Mouse (Mus musculus): ENCODE measurements around the gene Ptges. TPM values are rescaled to one million over a fixed set of nuclear protein-coding genes. Genes with fewer than 3 reads are reported as not detected.

Gene Ptges
- polyA plus RNA-seq, 2 experiments, result 0.10 to 0.19 TPM

DNA sequence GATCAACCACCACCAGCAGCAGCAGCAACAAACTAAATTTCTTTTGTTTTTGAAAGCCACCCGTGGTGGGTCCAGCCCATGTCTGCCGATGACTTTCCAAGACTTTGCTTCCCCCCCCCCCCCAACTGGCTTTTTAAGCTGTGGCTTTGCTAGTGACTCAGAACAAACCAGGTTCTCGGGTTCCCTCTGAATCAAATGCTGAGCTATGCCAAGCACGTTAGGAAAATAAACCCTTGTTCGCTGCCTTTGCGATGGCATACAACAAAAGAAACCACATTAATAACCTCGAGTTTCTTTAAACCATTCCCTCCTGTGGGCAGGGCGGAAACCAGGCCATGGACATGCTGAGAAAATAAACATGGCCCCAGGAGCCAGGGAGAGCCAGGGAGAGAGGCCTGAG, 81.5 kb downstream of the Ptges start:
- Histone ChIP-seq H3K4me1 (replicated peaks; ENCODE audit: control insufficient read depth in 2 of 2, insufficient read depth in 2 of 2, low read length in 1 of 2) (no peaks in the 10 kb centered on the region; a peak in 1 of 4 replicates), H3K4me3 (ENCODE audit: insufficient read depth in 1 of 2, low read depth in 2 of 2, low read length in 2 of 2) (no peak overlapping the region), H3K9me3 (ENCODE audit: control insufficient read depth, low read length) (no peaks in the 10 kb centered on the region), H3K27me3 (ENCODE audit: control insufficient read depth, insufficient read depth, low read length) (peaks cover 30% of the 10 kb centered on the region), H3K27ac (no peak overlapping the region), H3K36me3 (replicated peaks; ENCODE audit: control insufficient read depth, insufficient read depth, low read depth) (no peaks in the 10 kb centered on the region), H3K9ac (replicated peaks) (no peak overlapping the region), H3K4me2 (ENCODE audit: low read depth) (no peak overlapping the region)
- no peak for DNase-seq (ENCODE audit: low read depth in 3 of 3, low spot score in 3 of 3)
- 54% methylated on average over 8 of the region's 8 CpGs for WGBS (ENCODE audit: insufficient replicate concordance)
- no peak for ATAC-seq (ENCODE audit: insufficient read depth)
- TF ChIP-seq CTCF (IDR thresholded peaks at IDR 0.05; ENCODE audit: low read depth) (no peak), EP300 (IDR thresholded peaks at IDR 0.05; ENCODE audit: low read depth) (no peak)

- 36% methylated on average over 6 of the region's 6 CpGs for WGBS (ENCODE audit: insufficient replicate concordance)
- peaks cover 39% of the 10 kb centered on the region for H3K27me3 ChIP-seq (ENCODE audit: control insufficient read depth, insufficient read depth, low read length)
- no peak overlapping the region for H3K27ac ChIP-seq
- no peak for TF ChIP-seq EP300 (IDR thresholded peaks at IDR 0.05; ENCODE audit: low read depth)
- no peak for TF ChIP-seq CTCF (IDR thresholded peaks at IDR 0.05; ENCODE audit: low read depth)
- no peaks in the 10 kb centered on the region for H3K9me3 ChIP-seq (ENCODE audit: control insufficient read depth, low read length)
- H3K4me1 ChIP-seq (replicated peaks; ENCODE audit: control insufficient read depth in 2 of 2, insufficient read depth in 2 of 2, low read length in 1 of 2), result no peaks in the 10 kb centered on the region; a peak in 1 of 4 replicates
- no peak overlapping the region for H3K4me2 ChIP-seq (ENCODE audit: low read depth)
- H3K36me3 ChIP-seq (replicated peaks; ENCODE audit: control insufficient read depth, insufficient read depth, low read depth), result no peaks in the 10 kb centered on the region
- ATAC-seq (ENCODE audit: insufficient read depth) (no peak), DNase-seq (ENCODE audit: low read depth in 3 of 3, low spot score in 3 of 3) (no peak)
- H3K9ac ChIP-seq (replicated peaks), result no peak overlapping the region
- no peak overlapping the region for H3K4me3 ChIP-seq (ENCODE audit: insufficient read depth in 1 of 2, low read depth in 2 of 2, low read length in 2 of 2)
These were observed 82.9 kb downstream of the Ptges start for GRCm38 (mm10) chr2:30846723-30847122.

- Histone ChIP-seq H3K9me3 (ENCODE audit: control insufficient read depth, low read length) (no peaks in the 10 kb centered on the region), H3K27me3 (ENCODE audit: control insufficient read depth, insufficient read depth, low read length) (peaks cover 43% of the 10 kb centered on the region), H3K4me2 (ENCODE audit: low read depth) (no peak overlapping the region), H3K9ac (replicated peaks) (no peak overlapping the region), H3K36me3 (replicated peaks; ENCODE audit: control insufficient read depth, insufficient read depth, low read depth) (no peaks in the 10 kb centered on the region), H3K4me3 (ENCODE audit: insufficient read depth in 1 of 2, low read depth in 2 of 2, low read length in 2 of 2) (no peak overlapping the region), H3K4me1 (replicated peaks; ENCODE audit: control insufficient read depth in 2 of 2, insufficient read depth in 2 of 2, low read length in 1 of 2) (no peaks in the 10 kb centered on the region; a peak in 1 of 4 replicates), H3K27ac (no peak overlapping the region)
- WGBS (ENCODE audit: insufficient replicate concordance), result 75% methylated on average over 8 of the region's 8 CpGs
- DNase-seq (ENCODE audit: low read depth in 3 of 3, low spot score in 3 of 3), result no peak
- no peak for ATAC-seq (ENCODE audit: insufficient read depth)
- TF ChIP-seq CTCF (IDR thresholded peaks at IDR 0.05; ENCODE audit: low read depth) (no peak), EP300 (IDR thresholded peaks at IDR 0.05; ENCODE audit: low read depth) (no peak)
These were observed 83.4 kb downstream of the Ptges start for GRCm38 (mm10) chr2:30846236-30846635.

DNA sequence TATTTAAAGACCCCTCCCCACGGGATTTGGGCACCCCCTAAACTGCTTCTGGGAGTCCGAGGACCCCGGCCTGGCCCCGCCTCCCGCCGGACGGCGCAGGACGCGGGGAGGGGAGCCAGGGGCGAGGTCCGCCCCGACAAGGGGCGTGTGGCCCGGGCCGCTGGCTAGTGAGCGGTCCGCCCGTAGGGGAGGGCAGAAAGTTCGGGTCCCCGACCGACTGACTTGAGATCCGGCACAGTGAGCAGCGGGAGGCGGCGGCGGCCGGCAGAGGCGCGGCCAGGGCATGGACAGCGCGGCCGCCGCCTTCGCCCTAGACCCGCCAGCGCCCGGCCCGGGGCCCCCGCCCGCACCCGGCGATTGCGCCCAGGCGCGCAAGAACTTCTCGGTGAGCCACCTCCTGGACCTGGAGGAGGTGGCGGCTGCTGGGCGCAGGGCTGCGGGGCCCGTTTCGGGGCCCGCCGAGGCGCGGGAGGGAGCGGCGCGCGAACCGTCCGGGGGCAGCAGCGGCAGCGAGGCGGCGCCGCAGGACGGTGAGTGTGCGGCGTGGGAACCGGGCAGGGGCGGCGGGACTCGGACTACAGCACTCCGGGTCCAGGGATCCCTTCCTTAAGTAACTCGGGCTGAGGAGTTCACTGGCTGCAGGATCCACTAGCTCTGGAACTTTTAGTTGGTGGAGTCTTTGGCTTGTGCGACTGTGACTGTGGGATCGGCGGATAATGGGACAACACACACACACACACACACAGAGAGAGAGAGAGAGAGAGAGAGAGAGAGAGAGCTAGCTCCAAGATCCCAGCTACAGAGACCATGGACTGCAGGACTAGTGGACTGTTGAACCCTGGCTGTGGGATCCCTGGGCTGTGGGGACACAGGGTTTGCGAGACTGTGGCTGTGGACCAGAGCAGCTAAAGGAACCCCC, 84.3 kb downstream of the Ptges start:
- Histone ChIP-seq H3K4me1 (replicated peaks; ENCODE audit: control insufficient read depth in 2 of 2, insufficient read depth in 2 of 2, low read length in 1 of 2) (no peaks in the 10 kb centered on the region; a peak in 1 of 4 replicates), H3K4me2 (ENCODE audit: low read depth) (peak overlapping the region; percentile 51), H3K27me3 (ENCODE audit: control insufficient read depth, insufficient read depth, low read length) (peaks cover 43% of the 10 kb centered on the region), H3K27ac (no peak overlapping the region), H3K4me3 (ENCODE audit: insufficient read depth in 1 of 2, low read depth in 2 of 2, low read length in 2 of 2) (peak overlapping the region; percentile 21 to 30), H3K9me3 (ENCODE audit: control insufficient read depth, low read length) (no peaks in the 10 kb centered on the region), H3K9ac (replicated peaks) (no peak overlapping the region), H3K36me3 (replicated peaks; ENCODE audit: control insufficient read depth, insufficient read depth, low read depth) (no peaks in the 10 kb centered on the region)
- DNase-seq (ENCODE audit: low read depth in 3 of 3, low spot score in 3 of 3), result no peak
- no peak for ATAC-seq (ENCODE audit: insufficient read depth)
- 2% methylated on average over 80 of the region's 80 CpGs for WGBS (ENCODE audit: insufficient replicate concordance)
- TF ChIP-seq EP300 (IDR thresholded peaks at IDR 0.05; ENCODE audit: low read depth) (no peak), CTCF (IDR thresholded peaks at IDR 0.05; ENCODE audit: low read depth) (no peak)

DNA sequence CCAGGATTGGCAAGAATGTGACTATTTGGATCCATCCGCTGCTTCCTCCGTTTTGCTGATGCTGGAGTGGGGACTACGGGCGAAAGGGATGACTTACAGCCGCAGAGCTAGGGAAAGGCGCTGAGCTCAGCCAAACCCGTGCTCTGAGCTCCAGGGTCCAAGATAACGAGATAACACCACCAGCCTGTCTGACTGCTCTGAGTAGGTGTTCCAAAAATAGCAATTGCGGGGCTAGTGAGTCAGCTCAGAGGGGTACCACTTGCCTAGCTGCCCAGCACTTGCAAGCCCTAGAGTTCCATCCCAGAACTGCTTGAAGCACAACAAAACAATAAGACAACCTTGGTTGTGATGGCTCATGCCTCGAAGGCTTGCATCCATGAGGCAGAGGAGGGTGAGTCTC, 87.0 kb downstream of the Ptges start:
- no peak overlapping the region for H3K27ac ChIP-seq
- peaks cover 43% of the 10 kb centered on the region for H3K27me3 ChIP-seq (ENCODE audit: control insufficient read depth, insufficient read depth, low read length)
- no peak for DNase-seq (ENCODE audit: low read depth in 3 of 3, low spot score in 3 of 3)
- no peak overlapping the region for H3K4me2 ChIP-seq (ENCODE audit: low read depth)
- no peak overlapping the region for H3K4me3 ChIP-seq (ENCODE audit: insufficient read depth in 1 of 2, low read depth in 2 of 2, low read length in 2 of 2)
- WGBS (ENCODE audit: insufficient replicate concordance), result 34% methylated on average over 10 of the region's 10 CpGs
- H3K36me3 ChIP-seq (replicated peaks; ENCODE audit: control insufficient read depth, insufficient read depth, low read depth), result no peaks in the 10 kb centered on the region
- H3K9me3 ChIP-seq (ENCODE audit: control insufficient read depth, low read length), result no peaks in the 10 kb centered on the region
- ATAC-seq (ENCODE audit: insufficient read depth), result no peak
- H3K9ac ChIP-seq (replicated peaks), result no peak overlapping the region
- TF ChIP-seq EP300 (IDR thresholded peaks at IDR 0.05; ENCODE audit: low read depth), result no peak
- no peak for TF ChIP-seq CTCF (IDR thresholded peaks at IDR 0.05; ENCODE audit: low read depth)
- H3K4me1 ChIP-seq (replicated peaks; ENCODE audit: control insufficient read depth in 2 of 2, insufficient read depth in 2 of 2, low read length in 1 of 2), result no peaks in the 10 kb centered on the region; a peak in 1 of 4 replicates

Other genes starting within 250 kb of the Ptges start
- not detected in 2 replicates for gene 1700001O22Rik, start 126.2 kb downstream of the Ptges start, polyA plus RNA-seq (2012; rRNA removed)
- gene 1700001O22Rik, start 126.2 kb downstream of the Ptges start, polyA plus RNA-seq (2014; fragmentation: Nextera tagmentation; extraction: Ambion mirVana), result not detected in 2 replicates
- 12.0 and 14.5 TPM in 2 replicates for gene Ntmt1, start 122.0 kb downstream of the Ptges start, polyA plus RNA-seq (2012; rRNA removed)
- gene Ntmt1, start 122.0 kb downstream of the Ptges start, polyA plus RNA-seq (2014; fragmentation: Nextera tagmentation; extraction: Ambion mirVana), result 23.3 and 25.6 TPM in 2 replicates
- 25.8 and 27.0 TPM in 2 replicates for gene Asb6, start 99.5 kb downstream of the Ptges start, polyA plus RNA-seq (2012; rRNA removed)
- gene Asb6, start 99.5 kb downstream of the Ptges start, polyA plus RNA-seq (2014; fragmentation: Nextera tagmentation; extraction: Ambion mirVana), result 25.9 and 26.2 TPM in 2 replicates
- gene Prrx2, start 94.9 kb downstream of the Ptges start, polyA plus RNA-seq (2012; rRNA removed), result 0.34 and 0.49 TPM in 2 replicates
- gene Prrx2, start 94.9 kb downstream of the Ptges start, polyA plus RNA-seq (2014; fragmentation: Nextera tagmentation; extraction: Ambion mirVana), result 0.09 TPM in 1 of 2 replicates, not detected in the other
- gene Tor1b, start 23.1 kb upstream of the Ptges start, polyA plus RNA-seq (2012; rRNA removed), result 10.7 and 14.6 TPM in 2 replicates
- gene Tor1b, start 23.1 kb upstream of the Ptges start, polyA plus RNA-seq (2014; fragmentation: Nextera tagmentation; extraction: Ambion mirVana), result 14.7 and 15.7 TPM in 2 replicates
- 25.0 and 29.3 TPM in 2 replicates for gene Tor1a, start 38.1 kb upstream of the Ptges start, polyA plus RNA-seq (2012; rRNA removed)
- 34.3 and 34.8 TPM in 2 replicates for gene Tor1a, start 38.1 kb upstream of the Ptges start, polyA plus RNA-seq (2014; fragmentation: Nextera tagmentation; extraction: Ambion mirVana)
- gene BC005624, start 52.3 kb upstream of the Ptges start, polyA plus RNA-seq (2012; rRNA removed), result 13.2 and 24.4 TPM in 2 replicates
- gene BC005624, start 52.3 kb upstream of the Ptges start, polyA plus RNA-seq (2014; fragmentation: Nextera tagmentation; extraction: Ambion mirVana), result 22.2 and 25.7 TPM in 2 replicates
- gene Usp20, start 52.4 kb upstream of the Ptges start, polyA plus RNA-seq (2012; rRNA removed), result 2.5 and 2.7 TPM in 2 replicates
- gene Usp20, start 52.4 kb upstream of the Ptges start, polyA plus RNA-seq (2014; fragmentation: Nextera tagmentation; extraction: Ambion mirVana), result 2.7 and 3.2 TPM in 2 replicates
- gene Fnbp1, start 212.1 kb upstream of the Ptges start, polyA plus RNA-seq (2012; rRNA removed), result 4.8 and 6.4 TPM in 2 replicates
- gene Fnbp1, start 212.1 kb upstream of the Ptges start, polyA plus RNA-seq (2014; fragmentation: Nextera tagmentation; extraction: Ambion mirVana), result 3.9 and 4.3 TPM in 2 replicates
- 4.5 and 5.4 TPM in 2 replicates for gene Gpr107, start 222.5 kb upstream of the Ptges start, polyA plus RNA-seq (2012; rRNA removed)
- 7.0 and 8.6 TPM in 2 replicates for gene Gpr107, start 222.5 kb upstream of the Ptges start, polyA plus RNA-seq (2014; fragmentation: Nextera tagmentation; extraction: Ambion mirVana)